Mouse (Mus musculus) layer of hippocampus, adult 2 months (tissue): ENCODE measurements around the gene Smcr8. TPM values are rescaled to one million over a fixed set of nuclear protein-coding genes. Genes with fewer than 3 reads are reported as not detected.
"Not testable (repeated sequence)": the region's sequence is repeated elsewhere in the genome, so short reads cannot be mapped to it uniquely, and the experiment has no call there.

Experiments
- DNase-seq, 2 experiments: peaks; one replicate each; pipeline ENCODE4 v3.0.0; 2022; ENCODE audit warnings: low spot score in 2 of 2
- H3K27ac ChIP-seq: fragments of 200-600 bp; 2 replicates; pipeline ENCODE4 v1.8.1; 2022
- H3K4me3 ChIP-seq: fragments of 200-600 bp; 2 replicates; pipeline ENCODE4 v1.8.1; 2022; ENCODE audit warnings: mild to moderate bottlenecking
- CTCF ChIP-seq: fragments of 200-600 bp; conservative IDR thresholded peaks from 2 replicates; pipeline ENCODE4 v1.8.1; 2022; ENCODE audit warnings: antibody characterized with exemption, mild to moderate bottlenecking, moderate library complexity
- total RNA-seq, 2 experiments: library from RNA; stranded (reverse); gene quantifications; 2 replicates each; pipeline ENCODE4 v1.2.3; 2021

The Smcr8 gene
- total RNA-seq, 2 experiments from 2014 or later: 32.3 to 34.3 TPM

DNA sequence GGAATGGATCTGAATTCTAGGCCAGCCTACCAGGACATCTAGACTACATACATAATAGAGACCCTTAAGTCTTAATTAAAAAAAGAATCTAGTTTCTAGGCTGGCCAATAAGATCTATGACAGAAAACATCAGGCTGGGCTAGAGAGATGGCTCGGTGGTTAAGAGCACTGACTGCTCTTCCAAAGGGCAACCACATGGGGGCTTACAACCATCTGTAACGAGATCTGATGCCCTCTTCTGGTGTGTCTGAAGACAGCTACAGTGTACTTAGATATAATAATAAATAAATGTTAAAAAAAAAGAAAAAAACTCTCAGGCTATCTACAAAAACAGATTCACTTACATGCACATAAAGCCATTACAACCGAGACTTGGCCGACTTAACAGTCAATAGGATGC lies 22.7 kb downstream of the Smcr8 start:
- H3K27ac ChIP-seq: no peak overlapping the region
- DNase-seq: no peak
- H3K4me3 ChIP-seq: no peak overlapping the region
- TF ChIP-seq CTCF: peak; percentile 61

- no peak overlapping the region for H3K4me3 ChIP-seq
- TF ChIP-seq CTCF: no peak
- no peak overlapping the region for H3K27ac ChIP-seq
- DNase-seq: no peak
Observed at GRCm38 (mm10) chr11:60800892-60801291, 23.6 kb downstream of the Smcr8 start.

DNA sequence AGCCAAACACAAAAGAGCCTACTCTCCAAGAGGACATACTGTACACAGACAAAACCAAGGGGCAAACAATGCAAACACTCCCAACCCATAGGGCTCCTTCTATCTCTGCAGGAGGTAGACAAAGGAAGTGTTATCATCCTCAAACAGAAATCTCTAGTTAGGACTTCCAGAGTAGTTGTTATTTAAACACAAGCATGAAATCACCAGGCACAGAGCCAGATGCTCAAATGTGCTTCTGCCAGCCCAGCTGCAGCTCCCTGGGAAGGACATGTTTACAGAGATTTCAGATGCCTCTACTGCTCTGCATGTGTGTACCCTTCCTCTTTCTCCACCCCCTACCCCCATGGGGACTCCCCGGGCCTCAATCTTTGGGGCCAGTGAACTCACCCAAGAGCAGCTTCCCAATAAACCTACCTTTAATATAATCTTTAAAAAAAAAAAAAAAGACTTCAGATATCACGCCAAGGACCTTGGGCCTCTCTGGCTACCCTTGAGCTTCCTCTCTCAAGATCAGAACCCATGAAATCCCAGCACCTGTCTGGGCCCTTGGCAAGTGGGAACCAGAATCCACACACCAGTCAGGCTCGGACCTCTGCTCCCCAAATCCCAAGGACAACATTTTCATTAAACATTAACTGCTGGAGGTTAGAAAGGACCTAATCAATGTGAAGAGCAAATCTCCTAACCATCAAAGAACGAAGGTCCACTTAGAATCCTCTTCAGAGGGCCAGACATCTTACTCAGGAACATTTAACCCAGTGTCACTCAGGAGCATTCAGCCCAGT lies 31.2 kb downstream of the Smcr8 start:
- DNase-seq: peak; percentile 39
- TF ChIP-seq CTCF: no peak
- peak overlapping the region; percentile 32; the same call in 1 of the 2 replicates for H3K27ac ChIP-seq
- no peak overlapping the region for H3K4me3 ChIP-seq

GRCm38 (mm10) chr11:60809546-60809945 lies 32.2 kb downstream of the Smcr8 start:
- Histone ChIP-seq H3K4me3 (no peak overlapping the region), H3K27ac (no peak overlapping the region)
- TF ChIP-seq CTCF: no peak
- DNase-seq: no peak

DNA sequence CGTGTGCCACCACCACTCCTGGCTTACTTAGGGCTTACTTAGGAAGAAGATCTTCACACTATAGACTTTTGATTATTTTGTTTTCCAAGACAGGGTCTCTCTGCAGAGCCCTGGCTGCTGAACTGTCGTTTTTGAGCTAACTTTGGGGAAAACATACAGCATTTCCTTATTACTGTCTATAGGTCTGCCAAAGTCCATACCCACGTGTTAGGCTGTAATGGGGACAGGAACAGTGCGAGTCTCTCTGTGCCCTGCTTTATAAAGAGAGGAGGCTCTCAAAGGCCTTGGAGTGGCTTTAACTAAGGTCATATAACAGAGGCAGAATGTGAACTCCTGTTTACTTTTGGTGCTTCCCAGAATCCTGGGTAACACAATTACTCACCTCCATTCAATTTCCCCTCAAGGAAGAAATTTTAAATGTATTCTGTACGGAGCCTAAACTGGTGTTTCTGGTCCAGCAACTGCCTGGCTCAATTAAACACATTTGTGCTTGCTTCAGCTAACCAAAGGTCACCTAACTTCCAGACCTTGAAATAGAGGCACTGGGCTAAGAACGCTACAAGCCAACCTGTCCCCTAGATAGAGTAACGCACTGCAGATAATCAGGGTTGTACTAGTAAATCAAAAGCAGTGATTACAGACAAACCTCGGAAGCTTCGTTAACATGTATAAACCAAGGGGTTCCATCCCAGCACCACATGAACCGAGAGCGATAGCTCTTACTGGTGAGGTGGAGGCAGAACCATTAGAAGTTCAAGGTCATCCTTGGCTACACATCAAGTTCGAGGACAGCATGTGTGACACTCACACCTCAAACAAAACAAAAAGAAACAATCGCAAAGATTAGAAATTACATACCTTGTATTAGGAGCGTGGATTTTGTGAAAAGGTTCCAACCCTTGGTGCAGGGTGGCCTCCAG lies 33.0 kb downstream of the Smcr8 start:
- peak overlapping the region; percentile 67 for H3K4me3 ChIP-seq
- H3K27ac ChIP-seq: no peak overlapping the region
- no peak for DNase-seq
- no peak for TF ChIP-seq CTCF

DNA sequence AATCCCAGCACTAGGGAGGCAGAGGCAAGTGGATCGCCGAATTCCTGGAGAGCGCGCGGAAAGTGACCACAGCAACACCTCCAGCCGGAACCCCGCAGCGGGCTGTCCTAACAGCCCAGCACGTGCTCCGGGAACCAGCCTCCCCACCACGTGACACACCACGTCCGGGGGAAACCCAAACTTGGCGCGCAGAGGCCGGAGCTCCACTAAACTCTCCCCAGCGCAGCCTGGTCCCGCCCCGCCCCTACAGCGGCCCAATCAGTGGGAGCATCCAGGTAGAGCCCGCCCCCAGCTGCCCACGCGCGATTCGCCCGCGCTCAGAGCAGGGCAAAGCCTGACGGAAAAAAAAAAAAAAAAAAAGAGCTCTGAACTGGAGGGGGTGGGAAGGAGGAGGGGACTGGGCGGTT lies 33.7 kb downstream of the Smcr8 start:
- peak overlapping the region; percentile 67 for H3K4me3 ChIP-seq
- peak; percentile 92 to 93 for DNase-seq
- no peak overlapping the region for H3K27ac ChIP-seq
- TF ChIP-seq CTCF: no peak

DNA sequence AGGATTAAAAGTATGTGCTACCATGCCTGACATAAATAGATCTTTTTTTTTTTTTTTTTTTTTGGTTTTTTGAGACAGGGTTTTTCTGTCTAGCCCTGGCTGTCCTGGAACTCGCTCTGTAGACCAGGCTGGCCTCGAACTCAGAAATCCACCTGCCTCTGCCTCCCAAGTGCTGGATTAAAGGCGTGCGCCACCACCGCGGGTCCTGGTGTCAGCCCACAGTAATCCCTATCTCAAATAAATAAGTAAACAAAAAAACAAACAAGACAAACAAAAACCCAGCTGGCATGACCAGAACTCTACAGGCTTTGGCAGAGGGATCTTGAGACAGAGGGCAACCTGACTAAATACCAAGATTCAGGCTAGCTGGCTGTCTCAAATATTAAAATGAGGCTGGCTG lies 34.3 kb downstream of the Smcr8 start, which contains the start of gene Shmt1:
Gene Shmt1, minus strand, starts transcription at position 101 of the 400 bp plus-strand sequence.
- not testable (repeated sequence) for H3K27ac ChIP-seq, DNase-seq
- peak within 1 kb of the TSS; percentile 67 for H3K4me3 ChIP-seq

DNA sequence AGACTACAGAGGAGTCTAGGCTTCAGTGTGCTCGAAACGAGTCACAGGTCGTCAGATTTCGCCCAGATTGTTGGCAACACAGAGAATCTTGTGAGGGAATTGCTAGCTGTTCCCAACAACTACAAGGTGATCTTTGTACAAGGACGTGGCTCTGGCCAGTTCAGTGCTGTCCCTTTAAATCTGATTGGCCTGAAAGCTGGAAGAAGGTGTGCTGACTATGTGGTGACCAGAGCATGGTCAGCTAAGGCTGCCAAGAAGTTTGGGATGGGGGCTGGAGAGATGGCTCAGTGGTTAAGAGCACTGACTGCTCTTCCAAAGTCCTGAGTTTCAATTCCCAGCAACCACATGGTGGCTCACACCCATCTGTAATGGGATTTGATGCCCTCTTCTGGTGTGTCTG lies 39.1 kb downstream of the Smcr8 start:
- no peak for TF ChIP-seq CTCF
- H3K27ac ChIP-seq: no peak overlapping the region
- no peak for DNase-seq
- no peak overlapping the region for H3K4me3 ChIP-seq

GRCm38 (mm10) chr11:60823771-60824170 lies 46.4 kb downstream of the Smcr8 start:
- TF ChIP-seq CTCF: no peak
- no peak for DNase-seq
- Histone ChIP-seq H3K27ac (no peak overlapping the region), H3K4me3 (no peak overlapping the region)

- H3K27ac ChIP-seq: no peak overlapping the region
- TF ChIP-seq CTCF: no peak
- H3K4me3 ChIP-seq: no peak overlapping the region
- DNase-seq: no peak
Observed at GRCm38 (mm10) chr11:60825191-60825590, 47.9 kb downstream of the Smcr8 start.

- no peak overlapping the region for H3K27ac ChIP-seq
- H3K4me3 ChIP-seq: no peak overlapping the region
- DNase-seq: no peak
- no peak for TF ChIP-seq CTCF
Observed at GRCm38 (mm10) chr11:60826700-60827099, 49.4 kb downstream of the Smcr8 start.

DNA sequence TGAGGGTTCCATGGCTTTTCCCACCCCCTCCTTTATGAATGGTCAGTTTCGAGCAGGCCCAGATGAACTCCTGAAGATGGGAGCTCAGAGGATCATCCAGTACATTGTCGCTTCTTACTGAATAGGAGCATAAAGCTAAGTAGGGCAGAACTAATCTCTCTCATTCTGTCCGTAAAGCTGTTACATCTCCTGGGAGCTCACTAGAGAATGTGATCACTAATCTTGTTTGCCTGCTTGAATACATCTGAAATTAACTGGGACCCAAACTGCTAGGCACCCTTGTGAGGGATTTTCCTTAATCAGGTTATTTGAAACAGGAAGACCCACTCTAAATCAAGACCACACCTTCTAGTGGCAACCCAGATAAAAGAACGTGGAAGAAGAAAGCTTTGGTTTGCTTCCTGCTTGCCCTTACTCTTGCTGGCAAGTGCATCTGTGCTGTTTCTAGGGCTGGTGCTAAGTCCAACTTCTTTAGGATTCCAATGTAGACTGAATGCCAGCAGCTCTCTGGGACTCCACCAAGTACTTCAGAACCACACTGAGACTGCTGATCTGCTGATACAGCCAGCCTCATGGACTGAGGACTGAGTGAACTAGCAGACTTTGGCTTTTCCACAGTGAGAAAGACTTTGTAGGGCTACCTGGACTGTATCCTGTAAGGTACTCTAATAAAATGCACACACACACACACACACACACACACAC lies 50.1 kb downstream of the Smcr8 start:
- DNase-seq: no peak
- TF ChIP-seq CTCF: no peak

DNA sequence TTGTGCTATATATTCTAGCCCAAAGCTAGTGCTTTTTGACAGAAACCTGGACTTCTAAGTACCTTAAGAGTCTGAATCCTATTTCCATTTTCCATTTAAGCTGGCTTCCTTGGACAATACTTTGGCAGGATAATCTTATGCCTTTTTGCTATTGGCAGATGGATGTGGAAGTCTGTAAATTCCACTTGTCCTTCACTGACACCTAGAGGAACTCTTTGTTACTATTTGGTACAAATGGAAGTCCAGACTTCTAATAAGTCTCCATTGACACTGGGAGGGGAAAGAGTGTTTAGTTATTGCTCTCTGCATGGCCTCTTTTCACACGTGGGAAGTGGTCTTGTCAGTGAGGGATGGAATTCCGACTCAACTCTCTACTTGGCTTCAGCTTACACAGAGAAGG lies 51.6 kb downstream of the Smcr8 start:
- peak; percentile 57 for TF ChIP-seq CTCF
- DNase-seq: no peak
- Histone ChIP-seq H3K27ac (no peak overlapping the region), H3K4me3 (no peak overlapping the region)

More for the DNA sequence above, 50.1 kb downstream of the Smcr8 start:
- Histone ChIP-seq H3K27ac (no peak overlapping the region), H3K4me3 (no peak overlapping the region)
